Mouse (Mus musculus) stomach, postnatal 0 days (tissue): Measurements from ENCODE around the gene Vamp8. TPM values are rescaled to one million over a fixed set of nuclear protein-coding genes. Genes with fewer than 3 reads are reported as not detected.
A peak's percentile ranks its signal among the peaks of the same experiment; 100 is the strongest.

ENCODE experiments used
- ATAC-seq: fragments of 200-750 bp; cut with Nextera tagmentation; 2 replicates; pipeline ENCODE4 v1.8.0; 2017; ENCODE audit not compliant: low FRiP score, low TSS enrichment
- DNase-seq: peaks from one replicate; pipeline ENCODE4 v3.0.0-alpha.2; 2016; ENCODE audit warnings: low spot score
- H3K27ac ChIP-seq: fragments of 300-500 bp; sonication (generic); replicated peaks from 2 replicates; pipeline ENCODE4 v1.5.1; 2014; ENCODE audit warnings: mild to moderate bottlenecking, control low read depth
- H3K27me3 ChIP-seq: fragments of 300-500 bp; sonication (generic); 2 replicates; pipeline ENCODE4 v1.6.1; 2014; ENCODE audit warnings: low read length; ENCODE audit not compliant: control insufficient read depth, insufficient read depth
- H3K36me3 ChIP-seq: fragments of 300-500 bp; sonication (generic); 2 replicates; pipeline ENCODE4 v1.6.1; 2014; ENCODE audit warnings: low read length, mixed read lengths; ENCODE audit not compliant: control insufficient read depth, insufficient read depth
- H3K4me1 ChIP-seq: fragments of 300-500 bp; sonication (generic); replicated peaks from 2 replicates; pipeline ENCODE4 v1.6.1; 2014; ENCODE audit warnings: antibody characterized with exemption; ENCODE audit not compliant: control insufficient read depth, insufficient read depth
- H3K4me2 ChIP-seq: fragments of 300-500 bp; sonication (generic); replicated peaks from 2 replicates; pipeline ENCODE4 v1.6.1; 2014; ENCODE audit warnings: low read depth, mild to moderate bottlenecking, control low read depth, moderate library complexity
- H3K4me3 ChIP-seq: fragments of 300-500 bp; sonication (generic); 2 replicates; pipeline ENCODE4 v1.5.1; 2014; ENCODE audit warnings: low read depth, low read length, control low read depth
- H3K9ac ChIP-seq: fragments of 300-500 bp; sonication (generic); 2 replicates; pipeline ENCODE4 v1.6.1; 2014; ENCODE audit warnings: mild to moderate bottlenecking, low read length, control low read depth, mixed read lengths
- H3K9me3 ChIP-seq: fragments of 300-500 bp; sonication (generic); 2 replicates; pipeline ENCODE4 v1.6.1; 2016; ENCODE audit warnings: low read length; ENCODE audit not compliant: control insufficient read depth
- CTCF ChIP-seq: IDR thresholded peaks from 2 replicates; pipeline ENCODE4 v1.5.1; 2016; ENCODE audit warnings: antibody characterized with exemption, low read depth, mild to moderate bottlenecking, moderate library complexity
- EP300 ChIP-seq: optimal IDR thresholded peaks from 2 replicates; pipeline ENCODE3; 2016; ENCODE audit warnings: antibody characterized with exemption
- WGBS: fragments of 180-500 bp; shearing (Covaris S2); extraction: QIAGEN DNeasy Blood & Tissue Kit; methylation state at CpG from one replicate; pipeline ENCODE4 v1.1.7; 2014; 5-methylcytosine and 5-hydroxymethylcytosine counted together
- polyA plus RNA-seq: library from polyadenylated mRNA; unstranded; fragments of >200 nt; fragmentation: Nextera tagmentation; extraction: Ambion mirVana; gene quantifications from 2 replicates; pipeline ENCODE4 v1.2.1, GENCODE M21; 2015

Gene Vamp8
- polyA plus RNA-seq, 1 experiment from 2014 or later = 368 TPM

GRCm38 (mm10) chr6:72358086-72358764 lies 32.3 kb downstream of the Vamp8 start:
- TF ChIP-seq CTCF = no peak
- DNase-seq = no peak
- WGBS = 79% methylated on average over 10 of the region's 10 CpGs
- Histone ChIP-seq H3K4me2 (no peak overlapping the region), H3K4me3 (no peak overlapping the region), H3K9me3 (no peaks in the 10 kb centered on the region), H3K27ac (no peak overlapping the region; the same call in 1 of the 2 replicates), H3K27me3 (no peaks in the 10 kb centered on the region), H3K9ac (no peak overlapping the region), H3K36me3 (0 out of 2 replicates have a peak, but pooled peaks cover 4% of the 10 kb centered on the region), H3K4me1 (peaks cover 13% of the 10 kb centered on the region)
- ATAC-seq = no peak

DNA sequence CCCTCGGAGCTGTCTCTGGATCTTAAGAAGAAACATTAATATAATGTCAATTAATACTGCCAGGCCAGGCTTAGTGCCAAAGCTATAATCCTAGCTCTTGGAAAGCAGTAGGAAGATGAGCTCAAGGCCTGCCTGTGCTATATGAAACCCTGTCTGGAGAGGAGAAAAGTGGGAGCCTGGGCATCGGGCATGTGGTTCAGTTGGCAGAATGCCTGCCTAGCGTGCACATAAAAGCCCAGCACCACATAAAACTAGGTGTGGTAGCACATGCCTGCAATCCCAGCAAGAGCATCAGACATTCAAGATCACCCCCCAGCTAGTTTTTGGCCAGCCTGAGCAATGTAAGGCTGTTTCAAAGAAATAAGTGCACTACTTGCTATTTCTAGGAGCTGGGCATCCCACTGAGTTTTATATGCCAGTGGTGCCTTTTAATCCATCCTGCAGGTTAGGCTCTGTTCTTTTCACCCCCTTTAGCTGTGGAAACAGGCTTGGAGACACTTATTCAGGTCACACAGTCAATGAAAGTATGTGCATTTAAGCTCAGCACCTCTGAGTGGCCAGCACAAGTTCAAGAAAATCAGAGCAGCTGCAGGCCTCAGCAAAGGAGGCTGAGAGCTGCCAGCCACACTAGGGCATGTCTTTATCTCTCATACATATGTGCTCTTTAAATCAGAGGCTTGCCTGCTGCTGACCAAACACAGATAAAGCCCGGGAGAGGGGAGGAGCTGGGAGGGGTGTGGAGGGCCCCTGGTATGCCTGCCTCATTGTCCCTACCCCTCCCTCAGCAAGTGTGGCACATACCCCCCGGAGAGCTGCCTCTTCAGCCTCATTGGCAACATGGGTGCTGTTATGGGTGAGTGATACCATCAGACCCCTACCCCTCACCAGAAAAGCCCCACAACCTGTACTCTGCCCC lies 33.1 kb downstream of the Vamp8 start:
- 28% methylated on average over 5 of the region's 5 CpGs for WGBS
- peaks cover 13% of the 10 kb centered on the region for H3K4me1 ChIP-seq
- H3K4me2 ChIP-seq = no peak overlapping the region
- no peak for TF ChIP-seq CTCF
- no peak for TF ChIP-seq EP300
- no peak overlapping the region for H3K4me3 ChIP-seq
- H3K9ac ChIP-seq = no peak overlapping the region
- H3K27ac ChIP-seq = no peak overlapping the region; the same call in 1 of the 2 replicates
- peak; percentile 70 for DNase-seq
- 0 out of 2 replicates have a peak, but pooled peaks cover 4% of the 10 kb centered on the region for H3K36me3 ChIP-seq
- no peaks in the 10 kb centered on the region for H3K27me3 ChIP-seq
- ATAC-seq = no peak
- no peaks in the 10 kb centered on the region for H3K9me3 ChIP-seq

DNA sequence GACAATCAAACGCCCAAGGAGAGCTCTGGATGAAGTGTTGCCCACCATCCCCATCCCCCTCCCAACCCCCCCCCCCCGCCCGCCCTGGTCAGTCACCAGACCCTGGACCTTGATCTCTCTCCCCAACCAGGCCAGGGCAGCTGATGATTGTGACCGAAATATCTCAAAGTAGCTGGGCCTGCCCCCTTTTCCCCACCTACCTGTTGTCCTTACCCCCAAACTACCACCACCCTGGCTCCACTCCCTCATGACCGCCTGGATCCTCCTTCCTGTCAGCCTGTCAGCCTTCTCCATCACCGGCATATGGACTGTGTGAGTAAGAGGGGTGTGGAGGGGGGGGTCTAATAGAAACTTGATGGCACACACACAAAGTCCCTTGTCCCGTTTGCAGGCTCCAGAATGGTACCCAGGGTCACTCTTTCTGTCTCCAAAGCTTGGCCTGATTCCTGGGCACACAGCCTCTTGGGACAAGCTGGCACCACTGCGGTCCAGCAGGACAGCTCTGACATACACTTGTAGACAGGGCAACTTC lies 34.4 kb downstream of the Vamp8 start:
- H3K4me3 ChIP-seq = peak overlapping the region; percentile 63
- no peaks in the 10 kb centered on the region for H3K9me3 ChIP-seq
- H3K27ac ChIP-seq = no peak overlapping the region
- ATAC-seq = no peak
- peaks cover 7% of the 10 kb centered on the region; the same call in 1 of the 2 replicates for H3K4me1 ChIP-seq
- H3K4me2 ChIP-seq = peak overlapping the region; percentile 86
- 41% methylated on average over 8 of the region's 8 CpGs for WGBS
- TF ChIP-seq CTCF = no peak
- TF ChIP-seq EP300 = no peak
- H3K27me3 ChIP-seq = no peaks in the 10 kb centered on the region
- 0 out of 2 replicates have a peak, but pooled peaks cover 4% of the 10 kb centered on the region for H3K36me3 ChIP-seq
- H3K9ac ChIP-seq = peak overlapping the region; percentile 61
- no peak for DNase-seq

DNA sequence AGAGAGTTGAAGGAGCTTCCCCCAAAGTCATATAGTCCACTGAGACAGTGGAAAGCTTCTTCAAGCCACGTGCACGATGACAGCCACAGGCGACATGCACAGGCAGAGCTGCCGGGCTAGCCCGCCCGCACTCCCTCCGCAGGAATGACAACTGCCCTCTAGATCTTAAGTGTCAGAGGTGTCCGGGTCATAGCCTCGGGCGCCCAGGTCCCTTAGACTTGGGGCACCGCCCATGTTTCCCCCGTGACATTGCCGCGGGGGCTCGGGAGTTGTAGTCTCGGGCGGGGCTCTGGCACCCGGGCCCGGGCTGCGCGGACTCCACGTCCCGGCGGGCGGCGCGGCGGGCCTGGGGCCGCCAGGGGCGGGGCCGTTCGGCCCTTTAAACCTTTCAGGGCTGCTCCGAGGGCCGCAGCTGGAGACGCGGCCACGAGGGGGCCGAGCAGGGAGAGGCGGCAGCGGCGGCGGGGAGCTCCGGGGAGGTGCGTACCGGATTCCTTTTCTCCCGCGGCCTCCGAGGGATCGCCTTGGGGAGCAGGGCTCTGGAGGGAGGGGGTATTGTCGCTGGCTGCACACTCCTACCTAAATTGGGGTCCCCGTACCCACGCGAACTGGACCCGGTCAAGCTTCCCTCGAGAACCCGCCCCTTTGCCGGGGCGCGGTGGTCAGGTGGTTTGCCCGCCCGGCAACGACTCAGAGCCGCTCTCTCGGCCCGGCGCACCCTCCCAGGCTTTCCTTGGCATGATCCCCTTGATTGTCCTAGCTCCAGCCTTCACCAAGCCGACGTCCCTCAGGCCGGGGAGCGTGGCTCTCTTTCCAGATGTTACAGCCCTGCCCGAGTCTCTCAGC lies 35.2 kb downstream of the Vamp8 start, which contains the start of gene Tmem150a:
Tmem150a (plus strand) TSS at position 382 of the 846 bp plus-strand sequence.
- peaks cover 8% of the 10 kb centered on the region; the same call in 1 of the 2 replicates for H3K36me3 ChIP-seq
- H3K4me2 ChIP-seq = peak within 1 kb of the TSS; percentile 86
- H3K27ac ChIP-seq = peak within 1 kb of the TSS; percentile 63
- DNase-seq = peak; percentile 85
- no peaks in the 10 kb centered on the region for H3K9me3 ChIP-seq
- whole genome bisulfite sequencing = under 1% methylated on average over 58 of the region's 71 CpGs
- peak; percentile 86 for ATAC-seq
- peak within 1 kb of the TSS; percentile 61 for H3K9ac ChIP-seq
- TF ChIP-seq EP300 (no peak), CTCF (peak; percentile 63)
- H3K27me3 ChIP-seq = no peaks in the 10 kb centered on the region
- peak within 1 kb of the TSS; percentile 63 for H3K4me3 ChIP-seq
- peaks cover 3% of the 10 kb centered on the region; the same call in 1 of the 2 replicates for H3K4me1 ChIP-seq

DNA sequence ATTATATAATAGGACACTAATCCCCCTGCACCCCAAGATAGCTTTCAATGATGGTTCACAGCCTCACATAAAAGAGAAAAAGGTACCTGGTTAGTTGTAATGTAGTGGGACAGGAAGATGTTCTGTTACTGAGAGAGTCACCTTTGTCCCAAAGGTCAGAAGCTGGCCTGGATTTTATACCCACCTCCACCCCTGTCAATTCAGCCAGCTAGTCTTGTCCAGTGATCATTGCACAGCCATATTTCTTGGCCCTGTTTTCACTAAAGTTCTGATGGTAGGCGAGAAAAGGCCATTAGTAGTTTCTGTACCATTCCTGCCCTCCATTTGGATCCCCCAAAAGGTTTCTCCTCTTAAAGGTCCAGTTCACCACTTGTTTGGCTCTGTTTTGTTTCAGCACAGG lies 36.5 kb downstream of the Vamp8 start:
- ATAC-seq = no peak

More for the DNA sequence above, 36.5 kb downstream of the Vamp8 start:
- no peak overlapping the region for H3K27ac ChIP-seq
- H3K9ac ChIP-seq = no peak overlapping the region
- H3K9me3 ChIP-seq = no peaks in the 10 kb centered on the region
- no peak for DNase-seq
- H3K4me1 ChIP-seq = peaks cover 3% of the 10 kb centered on the region; the same call in 1 of the 2 replicates
- H3K4me3 ChIP-seq = no peak overlapping the region
- no peak overlapping the region for H3K4me2 ChIP-seq
- TF ChIP-seq CTCF (no peak), EP300 (no peak)
- peaks cover 9% of the 10 kb centered on the region; the same call in 1 of the 2 replicates for H3K36me3 ChIP-seq
- WGBS = 88% methylated on average over 1 of the region's 1 CpGs
- H3K27me3 ChIP-seq = no peaks in the 10 kb centered on the region
